Mouse (Mus musculus) kidney, postnatal 0 days (tissue): ENCODE results near the gene Atp6v0b. TPM values are rescaled to one million over a fixed set of nuclear protein-coding genes. Genes with fewer than 3 reads are reported as not detected.

Source experiments
- ATAC-seq: fragments of 200-750 bp; cut with Nextera tagmentation; replicated peaks from 2 replicates; pipeline ENCODE4 v1.8.0; 2017; ENCODE audit warnings: low read depth, moderate number of reproducible peaks, moderate TSS enrichment, moderate library complexity; ENCODE audit not compliant: low FRiP score
- DNase-seq: peaks from one replicate; pipeline ENCODE4 v3.0.0-alpha.2; 2016; ENCODE audit warnings: low spot score
- H3K27ac ChIP-seq: fragments of 300-500 bp; sonication (generic); 2 replicates; pipeline ENCODE4 v1.5.1; 2014; ENCODE audit warnings: mild to moderate bottlenecking
- H3K27me3 ChIP-seq: fragments of 300-500 bp; sonication (generic); 2 replicates; pipeline ENCODE4 v1.6.1; 2014; ENCODE audit warnings: low read length, mixed read lengths; ENCODE audit not compliant: insufficient read depth
- H3K36me3 ChIP-seq: fragments of 300-500 bp; sonication (generic); 2 replicates; pipeline ENCODE4 v1.6.1; 2014; ENCODE audit warnings: low read length, mixed read lengths; ENCODE audit not compliant: insufficient read depth
- H3K4me1 ChIP-seq: fragments of 300-500 bp; sonication (generic); replicated peaks from 2 replicates; pipeline ENCODE4 v1.6.1; 2014; ENCODE audit warnings: antibody characterized with exemption, low read length, mixed read lengths; ENCODE audit not compliant: insufficient read depth
- H3K4me2 ChIP-seq: fragments of 300-500 bp; sonication (generic); 2 replicates; pipeline ENCODE4 v1.6.1; 2014; ENCODE audit warnings: mild to moderate bottlenecking, low read length, moderate library complexity, mixed read lengths
- H3K4me3 ChIP-seq: fragments of 300-500 bp; sonication (generic); replicated peaks from 2 replicates; pipeline ENCODE4 v1.5.1; 2014; ENCODE audit warnings: low read depth, low read length
- H3K9ac ChIP-seq: fragments of 300-500 bp; sonication (generic); 2 replicates; pipeline ENCODE4 v1.6.1; 2014; ENCODE audit warnings: low read depth, low read length
- H3K9me3 ChIP-seq: fragments of 300-500 bp; sonication (generic); replicated peaks from 2 replicates; pipeline ENCODE4 v1.6.1; 2016; ENCODE audit warnings: low read length, inconsistent platforms, mixed read lengths
- CTCF ChIP-seq: IDR thresholded peaks from 2 replicates; pipeline ENCODE4 v1.5.1; 2016; ENCODE audit warnings: antibody characterized with exemption, low read depth, mild to moderate bottlenecking, moderate library complexity
- WGBS: fragments of 180-500 bp; shearing (Covaris S2); extraction: QIAGEN DNeasy Blood & Tissue Kit; methylation state at CpG from one replicate; pipeline ENCODE4 v1.1.7; 2014; 5-methylcytosine and 5-hydroxymethylcytosine counted together
- polyA plus RNA-seq: library from polyadenylated mRNA; unstranded; fragments of >200 nt; fragmentation: Nextera tagmentation; extraction: Ambion mirVana; gene quantifications from 2 replicates; pipeline ENCODE4 v1.2.1, GENCODE M21; 2015

The Atp6v0b gene
- polyA plus RNA-seq, 1 experiment from 2014 or later, result 374 TPM

DNA sequence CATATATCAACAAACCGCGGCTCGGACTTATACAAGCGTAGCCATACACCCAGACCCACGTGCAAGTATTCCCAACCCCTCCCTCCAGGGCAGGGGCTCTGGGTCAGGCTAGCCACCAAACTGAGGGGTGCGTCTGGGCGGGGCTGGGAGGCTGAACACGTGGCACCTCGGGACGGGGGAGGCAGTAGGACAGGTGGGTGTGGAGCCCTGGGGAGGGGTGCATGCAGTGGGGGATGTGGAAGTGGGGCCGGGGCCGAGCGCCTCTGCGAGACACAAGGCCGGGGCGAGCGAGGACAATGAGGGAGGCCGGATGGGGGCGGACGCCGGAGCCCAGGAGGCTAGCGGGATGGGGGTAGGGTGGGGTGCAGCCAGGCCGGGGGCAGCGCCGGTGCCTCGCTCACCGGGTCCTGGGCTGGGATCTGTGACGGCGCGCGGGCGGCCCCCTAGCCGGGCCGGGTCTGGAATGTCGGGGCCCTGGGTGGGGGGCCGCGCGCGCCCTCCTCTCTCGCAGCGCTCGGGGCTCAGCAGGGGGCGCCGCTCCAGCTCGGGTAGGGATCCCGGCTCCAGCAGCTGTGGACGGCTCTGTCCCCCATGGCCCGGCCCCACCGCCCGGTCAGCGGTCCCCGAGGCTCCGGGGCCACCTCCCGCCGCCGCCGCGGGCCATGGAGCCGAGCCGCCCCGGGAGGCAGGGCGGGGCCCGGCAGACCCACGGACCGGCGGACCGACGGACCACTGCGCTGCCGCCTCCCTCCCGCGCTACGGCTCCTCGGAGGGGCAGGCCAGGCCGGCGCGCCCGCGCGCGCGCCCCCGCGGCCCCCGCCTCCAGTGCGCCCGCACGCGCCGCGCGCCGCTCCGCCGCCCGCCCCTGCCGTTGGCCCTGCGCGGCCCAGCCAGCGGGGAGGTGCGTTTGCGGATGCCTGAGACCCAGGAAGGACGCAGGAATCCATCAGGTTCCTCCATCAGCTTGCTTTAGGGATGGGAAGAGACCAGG, 4.1 kb downstream of the Atp6v0b start, which contains the start of gene B4galt2:
TSS of gene B4galt2 (minus strand) at position 787 of the 991 bp plus-strand sequence.
- H3K4me1 ChIP-seq, result peaks cover 5% of the 10 kb centered on the region; the same call in 1 of the 2 replicates

GRCm38 (mm10) chr4:117878703-117879102, 8.4 kb downstream of the Atp6v0b start:
- Histone ChIP-seq H3K27me3 (no peaks in the 10 kb centered on the region), H3K4me2 (no peak overlapping the region), H3K27ac (no peak overlapping the region), H3K36me3 (0 out of 2 replicates have a peak, but pooled peaks cover 13% of the 10 kb centered on the region), H3K9me3 (no peaks in the 10 kb centered on the region), H3K9ac (no peak overlapping the region), H3K4me3 (no peak overlapping the region), H3K4me1 (0 out of 2 replicates have a peak, but pooled peaks cover 5% of the 10 kb centered on the region)
- no peak for ATAC-seq
- 56% methylated on average over 5 of the region's 5 CpGs for WGBS
- DNase-seq, result no peak
- no peak for TF ChIP-seq CTCF

More for the DNA sequence above, 4.1 kb downstream of the Atp6v0b start, which contains the start of gene B4galt2:
- TF ChIP-seq CTCF, result peak; percentile 31; the same call in 1 of the 2 replicates
- Histone ChIP-seq H3K9me3 (no peaks in the 10 kb centered on the region), H3K9ac (peak within 1 kb of the TSS; percentile 83), H3K27ac (no peak within 1 kb of the TSS; the same call in 1 of the 2 replicates), H3K4me3 (peak within 1 kb of the TSS; percentile 78), H3K4me2 (peak within 1 kb of the TSS; percentile 94), H3K36me3 (peaks cover 7% of the 10 kb centered on the region; the same call in 1 of the 2 replicates), H3K27me3 (no peaks in the 10 kb centered on the region)
- WGBS, result under 1% methylated on average over 69 of the region's 103 CpGs
- DNase-seq (peak; percentile 56), ATAC-seq (peak; percentile 9)

GRCm38 (mm10) chr4:117878301-117878700, 8.8 kb downstream of the Atp6v0b start:
- Histone ChIP-seq H3K4me3 (no peak overlapping the region), H3K27ac (no peak overlapping the region), H3K9me3 (no peaks in the 10 kb centered on the region), H3K9ac (no peak overlapping the region), H3K4me1 (0 out of 2 replicates have a peak, but pooled peaks cover 5% of the 10 kb centered on the region), H3K36me3 (0 out of 2 replicates have a peak, but pooled peaks cover 13% of the 10 kb centered on the region), H3K4me2 (no peak overlapping the region), H3K27me3 (no peaks in the 10 kb centered on the region)
- no peak for DNase-seq
- 44% methylated on average over 10 of the region's 10 CpGs for WGBS
- no peak for ATAC-seq
- TF ChIP-seq CTCF, result no peak

- no peak for DNase-seq
- Histone ChIP-seq H3K27ac (no peak overlapping the region), H3K9ac (no peak overlapping the region), H3K36me3 (0 out of 2 replicates have a peak, but pooled peaks cover 10% of the 10 kb centered on the region), H3K4me1 (0 out of 2 replicates have a peak, but pooled peaks cover 5% of the 10 kb centered on the region), H3K4me3 (no peak overlapping the region), H3K4me2 (no peak overlapping the region), H3K27me3 (no peaks in the 10 kb centered on the region), H3K9me3 (no peaks in the 10 kb centered on the region)
- TF ChIP-seq CTCF, result no peak
- 89% methylated on average over 9 of the region's 9 CpGs for WGBS
- no peak for ATAC-seq
Observed at GRCm38 (mm10) chr4:117873615-117874014, 13.5 kb downstream of the Atp6v0b start.

DNA sequence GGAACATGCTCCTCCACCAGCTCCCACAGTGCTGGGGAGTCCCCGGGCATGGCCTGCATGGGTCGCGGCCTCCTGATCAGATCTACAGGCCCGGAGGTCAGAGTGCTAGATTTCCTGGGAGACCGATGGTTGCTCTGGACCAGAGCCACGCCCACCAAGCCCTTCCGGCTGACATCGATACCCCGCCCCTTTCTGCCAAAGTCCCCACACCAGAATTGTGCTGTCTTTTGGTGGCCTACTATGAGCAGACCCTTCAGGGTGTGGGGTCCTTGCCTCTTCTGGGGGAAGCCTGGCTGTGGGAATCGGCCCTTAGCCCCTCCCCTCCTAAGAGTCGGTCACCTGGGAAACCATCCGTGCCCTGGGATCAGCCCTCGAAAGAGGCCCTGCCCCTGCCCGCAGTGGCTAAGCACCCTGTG, 14.7 kb downstream of the Atp6v0b start, which contains the start of gene Ccdc24:
TSS of gene Ccdc24 (minus strand) at position 87 of the 416 bp plus-strand sequence.
- DNase-seq (peak; percentile 48), ATAC-seq (peak; percentile 38)
- TF ChIP-seq CTCF, result no peak
- Histone ChIP-seq H3K27me3 (no peaks in the 10 kb centered on the region), H3K36me3 (0 out of 2 replicates have a peak, but pooled peaks cover 10% of the 10 kb centered on the region), H3K9me3 (no peaks in the 10 kb centered on the region), H3K4me1 (0 out of 2 replicates have a peak, but pooled peaks cover 5% of the 10 kb centered on the region), H3K4me2 (peak within 1 kb of the TSS; percentile 52), H3K27ac (no peak within 1 kb of the TSS), H3K4me3 (peak within 1 kb of the TSS; percentile 9; the same call in 1 of the 2 replicates), H3K9ac (peak within 1 kb of the TSS; percentile 6; the same call in 1 of the 2 replicates)
- 10% methylated on average over 14 of the region's 14 CpGs for WGBS

DNA sequence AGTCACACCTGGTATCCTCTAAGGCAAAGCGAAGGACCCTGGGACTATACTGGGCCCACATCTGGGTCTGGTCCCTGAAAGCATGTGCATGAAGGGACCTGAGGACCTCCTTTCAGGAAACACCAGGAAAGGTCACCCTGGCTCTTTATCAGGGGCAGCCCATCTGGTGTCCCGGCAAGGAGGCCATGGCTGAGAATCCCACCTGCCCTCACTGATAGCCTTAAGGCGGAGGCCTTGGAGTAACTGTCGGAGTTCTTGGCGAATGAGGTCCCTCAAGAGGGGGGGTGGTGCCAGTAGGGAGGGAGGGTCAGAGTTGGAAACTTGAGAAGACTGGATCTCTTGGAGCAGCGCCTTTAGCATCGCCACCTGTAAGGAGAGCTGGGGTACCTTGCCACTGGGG, 15.3 kb downstream of the Atp6v0b start:
- no peak for DNase-seq
- TF ChIP-seq CTCF, result no peak
- H3K4me3 ChIP-seq, result no peak overlapping the region
- 49% methylated on average over 7 of the region's 7 CpGs for WGBS
- no peak overlapping the region for H3K9ac ChIP-seq
- H3K27me3 ChIP-seq, result no peaks in the 10 kb centered on the region
- H3K4me2 ChIP-seq, result peak overlapping the region; percentile 52; the same call in 1 of the 2 replicates
- 0 out of 2 replicates have a peak, but pooled peaks cover 5% of the 10 kb centered on the region for H3K4me1 ChIP-seq
- H3K9me3 ChIP-seq, result no peaks in the 10 kb centered on the region
- 0 out of 2 replicates have a peak, but pooled peaks cover 4% of the 10 kb centered on the region for H3K36me3 ChIP-seq
- H3K27ac ChIP-seq, result no peak overlapping the region
- no peak for ATAC-seq
